Mouse (Mus musculus): ENCODE data around the gene Anp32b. TPM values are rescaled to one million over a fixed set of nuclear protein-coding genes. Genes with fewer than 3 reads are reported as not detected.

Gene Anp32b
- total RNA-seq, 2 experiments from 2014 or later, result 61.5 to 62.2 TPM

GRCm38 (mm10) chr4:46502606-46503502, 52.2 kb downstream of the Anp32b start:
- DNase-seq, result no peak
- intact Hi-C loops (cut with DNase I), result no loop called here

DNA sequence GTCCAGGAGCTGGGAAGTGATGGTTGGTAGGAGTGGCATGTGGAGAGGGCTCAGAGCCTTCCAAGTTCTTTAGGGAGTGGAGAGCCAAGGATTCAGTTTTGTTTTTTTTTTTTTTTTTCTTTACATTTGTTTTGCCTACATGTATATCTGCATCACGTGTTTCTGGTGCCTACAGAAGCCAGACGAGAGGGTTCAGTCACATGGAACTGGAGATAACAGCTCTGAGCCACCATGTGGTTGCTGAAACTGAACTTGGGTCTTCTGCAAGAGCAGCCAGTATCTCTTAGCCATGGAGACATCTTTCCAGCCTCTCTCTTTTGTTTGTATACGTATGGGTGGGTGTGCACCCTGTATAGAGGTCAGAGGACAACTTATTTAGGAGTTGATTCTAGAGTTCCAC, 53.2 kb downstream of the Anp32b start:
- intact Hi-C loops (cut with DNase I), result no loop called here

DNA sequence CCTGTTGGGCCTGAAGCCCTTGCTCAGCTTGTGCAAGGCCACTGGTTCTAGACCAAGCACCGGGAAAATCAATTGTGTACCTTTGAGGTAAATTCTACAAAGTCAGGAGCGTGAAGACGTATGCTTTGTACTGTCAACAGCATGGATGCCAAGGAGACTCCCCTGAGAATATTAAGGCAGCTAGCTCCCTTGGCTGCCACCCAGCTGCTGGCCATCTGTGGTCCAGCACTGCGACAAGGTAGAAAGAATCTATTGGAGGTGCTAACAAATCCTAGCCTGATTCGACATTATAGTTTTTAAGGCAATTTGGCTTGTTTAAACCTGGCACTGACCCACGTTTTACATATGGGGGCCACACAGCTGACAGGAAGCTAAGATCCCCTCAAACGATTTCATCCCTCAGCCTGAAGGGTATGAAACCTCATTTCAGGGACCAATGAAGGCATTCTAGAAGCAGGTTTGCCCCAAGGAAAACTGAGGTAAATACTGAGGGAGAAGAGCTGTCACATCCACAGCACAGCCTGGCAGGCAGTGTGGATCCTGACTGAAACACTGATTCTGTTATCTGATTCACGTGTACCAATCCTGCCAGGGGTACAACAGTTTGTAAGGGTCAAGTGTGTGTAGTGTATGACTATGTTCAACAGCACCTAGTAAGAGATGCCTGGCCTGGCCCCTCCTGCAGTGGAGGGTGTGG, 54.8 kb downstream of the Anp32b start:
- DNase-seq, result peak; percentile 62
- intact Hi-C loops (cut with DNase I), result loop anchor here (5.0 kb wide), 1 partner anchor 52 kb away; no protein-coding TSS in a partner anchor

More for the DNA sequence above, 53.2 kb downstream of the Anp32b start:
- no peak for DNase-seq

DNA sequence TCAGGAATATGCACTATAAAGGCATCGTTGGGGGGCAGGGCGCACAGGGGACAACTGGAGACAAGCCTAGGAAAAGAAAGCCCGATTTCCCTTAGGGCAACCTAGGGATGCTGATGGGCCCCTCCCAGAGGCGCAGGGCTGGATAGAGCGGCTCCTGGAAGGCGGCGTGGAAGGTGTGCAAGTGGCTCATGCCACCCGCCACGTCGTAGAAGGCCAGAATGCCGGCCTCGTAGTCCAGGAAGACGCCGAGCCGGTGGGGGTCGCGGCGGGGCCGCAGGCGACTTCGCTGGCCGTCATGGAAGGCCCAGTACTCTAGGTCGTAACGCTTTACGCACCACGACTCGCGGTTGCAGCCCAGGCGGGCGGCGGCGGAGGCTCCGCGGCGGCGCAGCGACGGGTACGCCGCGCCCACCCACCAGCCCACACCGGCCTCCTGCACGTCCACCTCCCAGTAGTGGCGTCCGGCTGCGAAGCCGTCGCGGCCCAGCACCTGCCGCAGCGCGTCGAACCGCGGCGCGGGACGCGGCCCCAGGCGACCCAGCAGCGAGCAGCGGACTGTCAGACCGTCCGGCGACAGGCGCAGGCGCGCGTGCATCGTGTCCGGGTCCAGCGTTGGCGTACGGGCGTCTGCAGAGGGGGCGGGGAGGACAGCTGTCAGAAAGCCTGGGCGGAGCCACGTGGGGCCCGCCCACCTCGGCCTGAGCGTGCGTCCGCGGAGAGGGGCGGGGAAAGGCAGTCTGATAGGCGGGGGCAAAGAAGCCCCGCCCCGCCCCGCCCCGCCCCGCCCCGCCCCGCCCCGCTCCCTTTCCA, 56.3 kb downstream of the Anp32b start:
- DNase-seq, result peak; percentile 97
- intact Hi-C loops (cut with DNase I), result loop anchor here (5.0 kb wide), 1 partner anchor 50 kb away; no protein-coding TSS in a partner anchor

DNA sequence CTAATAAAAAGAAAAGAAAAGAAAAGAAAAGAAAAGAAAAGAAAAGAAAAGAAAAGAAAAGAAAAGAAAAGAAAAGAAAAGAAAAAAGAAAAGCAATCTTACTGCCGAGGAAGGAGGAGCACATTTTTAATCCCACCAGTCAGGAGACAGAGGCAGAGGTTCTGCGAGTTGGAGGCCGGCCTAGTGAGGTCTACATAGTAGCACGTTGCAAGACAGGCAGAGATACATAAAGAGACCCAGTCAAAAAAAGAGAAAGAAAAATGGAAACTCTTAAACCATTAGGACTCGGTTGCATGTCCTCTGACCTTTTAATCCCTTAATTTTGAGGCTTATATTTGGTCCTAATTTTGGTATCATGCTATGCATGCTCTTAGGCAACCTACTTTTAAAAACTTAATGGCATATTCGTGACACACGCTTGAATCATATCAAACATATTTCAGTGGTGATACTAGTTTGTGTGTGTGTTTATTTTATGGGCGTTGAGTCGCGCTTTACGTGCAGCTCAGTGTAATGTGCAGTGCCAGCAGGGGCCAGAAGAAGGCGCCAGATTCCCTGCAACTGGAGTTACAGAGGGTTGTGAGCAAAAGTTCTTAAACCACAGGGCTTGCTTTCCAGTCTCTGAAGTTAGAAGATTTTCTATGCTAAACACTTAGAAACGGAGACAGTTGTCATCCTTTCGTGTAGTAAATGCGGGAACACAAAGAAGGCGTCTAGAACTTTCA, 57.2 kb downstream of the Anp32b start:
- DNase-seq, result peak; percentile 78
- intact Hi-C loops (cut with DNase I), result loop anchor here (5.0 kb wide), 1 partner anchor 49 kb away; no protein-coding TSS in a partner anchor

- intact Hi-C loops (cut with DNase I), result no loop called here
- no peak for DNase-seq
Observed at GRCm38 (mm10) chr4:46520491-46520890, 69.8 kb downstream of the Anp32b start.

- intact Hi-C loops (cut with DNase I), result no loop called here
- DNase-seq, result no peak
Observed at GRCm38 (mm10) chr4:46521457-46521856, 70.8 kb downstream of the Anp32b start.

Other genes starting within 250 kb of the Anp32b start
- not detected for gene Foxe1, start 107.3 kb upstream of the Anp32b start, total RNA-seq (2021)
- 1 to 10 TPM; 3.4 to 6.3 TPM for gene Trmo, start 61.5 kb upstream of the Anp32b start, total RNA-seq (2021)
- not detected for gene Hemgn, start 37.4 kb upstream of the Anp32b start, total RNA-seq (2021)
- 10 to 100 TPM; 54.8 to 63.2 TPM for gene Nans, start 38.3 kb downstream of the Anp32b start, total RNA-seq (2021)
- gene Trim14, start 85.2 kb downstream of the Anp32b start, total RNA-seq (2021), result under 1 TPM; 0.48 to 0.88 TPM
- gene Coro2a, start 151.3 kb downstream of the Anp32b start, total RNA-seq (2021), result 10 to 100 TPM; 37.9 to 39.9 TPM
- 1 to 10 TPM; 1.3 to 1.4 TPM for gene Tbc1d2, start 199.3 kb downstream of the Anp32b start, total RNA-seq (2021)